In the genomic region with DNA sequence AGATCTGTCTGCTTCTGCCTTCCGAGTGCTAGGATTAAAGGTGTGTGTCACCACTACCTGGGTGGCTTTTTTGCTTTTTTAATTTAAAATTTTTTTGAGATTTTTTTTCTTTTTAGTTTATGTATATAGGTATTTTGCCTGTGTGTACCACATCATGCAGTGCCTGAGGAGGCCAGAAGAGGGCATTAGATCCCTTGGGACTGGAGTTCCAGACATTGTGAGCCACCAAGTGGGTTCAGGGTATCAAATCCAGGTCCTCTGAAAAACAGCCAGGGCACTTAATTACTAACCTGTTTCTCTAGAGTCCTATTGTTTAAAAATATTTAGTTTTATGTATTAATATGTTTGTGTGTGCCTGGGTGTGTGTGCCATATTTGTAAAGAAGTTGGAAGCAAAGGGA, we compare ENCODE assay signal across 11 mouse cellular contexts. TPM values are rescaled to one million over a fixed set of nuclear protein-coding genes. Genes with fewer than 3 reads are reported as not detected.
A peak's percentile ranks its signal among the peaks of the same experiment; 100 is the strongest.
DNase-seq lines count a peak whose midpoint lies in the region; ATAC-seq and TF ChIP-seq lines count a peak whose summit lies in the region.
"Had no signal": no experiment of that assay in that cellular context is flagged by ENCODE, and none has a peak within 500 bp of the region (broad histone marks: within the 10 kb centered on the region; RNA-seq: fewer than 3 reads in every experiment).

No protein-coding gene starts in this region.

- no peak overlapping the region for H3K27ac ChIP-seq in neural tube, embryonic 15.5 days (replicated peaks)
- H3K27ac ChIP-seq in embryonic fibroblast, embryonic 13.5 days (ENCODE audit: insufficient read depth, low read length) = no peak overlapping the region
- H3K27ac ChIP-seq in forebrain, embryonic 15.5 days (replicated peaks) = no peak overlapping the region

- H3K4me1 ChIP-seq in neural tube, embryonic 15.5 days = no peaks in the 10 kb centered on the region
- H3K4me1 ChIP-seq in embryonic fibroblast, embryonic 13.5 days (ENCODE audit: control insufficient read depth, insufficient read depth, low read length) = no peaks in the 10 kb centered on the region
- no peaks in the 10 kb centered on the region for H3K4me1 ChIP-seq in forebrain, embryonic 15.5 days

- H3K9me3 ChIP-seq in neural tube, embryonic 15.5 days (replicated peaks) = no peaks in the 10 kb centered on the region
- no peaks in the 10 kb centered on the region for H3K9me3 ChIP-seq in forebrain, embryonic 15.5 days

- H3K4me2 ChIP-seq in neural tube, embryonic 15.5 days = no peak overlapping the region
- no peak overlapping the region for H3K4me2 ChIP-seq in forebrain, embryonic 15.5 days (replicated peaks)

- 87% methylated on average over 1 of the region's 1 CpGs for WGBS in neural tube, embryonic 15.5 days
- WGBS in forebrain, embryonic 15.5 days = 83% methylated on average over 1 of the region's 1 CpGs

- no peaks in the 10 kb centered on the region for H3K36me3 ChIP-seq in neural tube, embryonic 15.5 days
- H3K36me3 ChIP-seq in forebrain, embryonic 15.5 days = no peaks in the 10 kb centered on the region

- ATAC-seq in neural tube, embryonic 15.5 days (ENCODE audit: low FRiP score) = no peak
- ATAC-seq in forebrain, embryonic 15.5 days (replicated peaks) = no peak

- TF ChIP-seq POLR2A in embryonic fibroblast, embryonic 13.5 days (IDR thresholded peaks at IDR 0.05; ENCODE audit: low read depth, low read length) = no peak

- H3K4me3 ChIP-seq in neural tube, embryonic 15.5 days (replicated peaks) = no peak overlapping the region
- H3K4me3 ChIP-seq in embryonic fibroblast, embryonic 13.5 days (ENCODE audit: insufficient read depth, low read length) = no peak overlapping the region
- H3K4me3 ChIP-seq in forebrain, embryonic 15.5 days = no peak overlapping the region
- H3K4me3 ChIP-seq: erythroblast, embryonic 14.5 days had no signal

- 0 out of 2 replicates have a peak, but pooled peaks cover 3% of the 10 kb centered on the region for H3K27me3 ChIP-seq in neural tube, embryonic 15.5 days (replicated peaks)
- no peaks in the 10 kb centered on the region for H3K27me3 ChIP-seq in forebrain, embryonic 15.5 days

- H3K9ac ChIP-seq in neural tube, embryonic 15.5 days (replicated peaks) = no peak overlapping the region
- no peak overlapping the region for H3K9ac ChIP-seq in forebrain, embryonic 15.5 days (replicated peaks)

- peak; percentile 53 for DNase-seq in embryo, embryonic 10 days (ENCODE audit: low spot score)
- DNase-seq in embryo, embryonic 9.5 days (ENCODE audit: extremely low spot score) = no peak
- peak; percentile 40 for DNase-seq in neural tube, embryonic 10.5 days (ENCODE audit: extremely low spot score, low spot score)
- peak; percentile 51 for DNase-seq in thymus, postnatal 14 days
- no peak for DNase-seq in left cerebral cortex, adult 18-20 months (ENCODE audit: low spot score in 2 of 2)

- peak; percentile 17; the same call in 1 of the 2 replicates for TF ChIP-seq CTCF in embryonic fibroblast, embryonic 13.5 days (IDR thresholded peaks at IDR 0.05; ENCODE audit: borderline replicate concordance, insufficient read depth, low read length)

RNA-seq across cellular contexts. Expression of a gene that starts 4.9 kb away (rescaled TPM):
- 1.3 and 1.6 TPM in 2 replicates for polyA plus RNA-seq in neural tube, embryonic 15.5 days (2015; fragmentation: Nextera tagmentation; extraction: Ambion mirVana)
- not detected in 2 replicates for polyA plus RNA-seq in embryonic fibroblast, embryonic 13.5 days (2011; ENCODE audit: insufficient read length, low read depth, missing spikeins)
- not detected for total RNA-seq in left cerebral cortex, adult 18-20 months (2021)
- 0.39 and 0.60 TPM in 2 replicates for polyA plus RNA-seq in forebrain, embryonic 15.5 days (2015; fragmentation: Nextera tagmentation; extraction: Ambion mirVana)
- total RNA-seq: left cerebral cortex, postnatal 14 days had no signal
- polyA plus RNA-seq: erythroblast, embryonic 14.5 days; neural tube, embryonic 11.5 days had no signal

RNA-seq across cellular contexts. Expression of a gene that starts 19.1 kb away (rescaled TPM):
- polyA plus RNA-seq in neural tube, embryonic 15.5 days (2015; fragmentation: Nextera tagmentation; extraction: Ambion mirVana) = 12.1 and 12.5 TPM in 2 replicates
- polyA plus RNA-seq in embryonic fibroblast, embryonic 13.5 days (2011; ENCODE audit: insufficient read length, low read depth, missing spikeins) = 4.6 and 19.4 TPM in 2 replicates
- 1 to 10 TPM; 7.6 to 8.2 TPM for total RNA-seq in left cerebral cortex, adult 18-20 months (2021)
- polyA plus RNA-seq in forebrain, embryonic 15.5 days (2015; fragmentation: Nextera tagmentation; extraction: Ambion mirVana) = 15.4 and 16.1 TPM in 2 replicates

RNA-seq across cellular contexts. Expression of a gene that starts 48.1 kb away (rescaled TPM):
- 0.54 and 2.3 TPM in 2 replicates for polyA plus RNA-seq in neural tube, embryonic 15.5 days (2015; fragmentation: Nextera tagmentation; extraction: Ambion mirVana)
- not detected in 2 replicates for polyA plus RNA-seq in embryonic fibroblast, embryonic 13.5 days (2011; ENCODE audit: insufficient read length, low read depth, missing spikeins)
- not detected for total RNA-seq in left cerebral cortex, adult 18-20 months (2021)
- not detected in 2 replicates for polyA plus RNA-seq in forebrain, embryonic 15.5 days (2015; fragmentation: Nextera tagmentation; extraction: Ambion mirVana)
- total RNA-seq: left cerebral cortex, postnatal 14 days had no signal
- polyA plus RNA-seq: erythroblast, embryonic 14.5 days; neural tube, embryonic 11.5 days had no signal

RNA-seq across cellular contexts. Expression of a gene that starts 59.8 kb away (rescaled TPM):
- 1.1 and 3.4 TPM in 2 replicates for polyA plus RNA-seq in neural tube, embryonic 15.5 days (2015; fragmentation: Nextera tagmentation; extraction: Ambion mirVana)
- polyA plus RNA-seq in embryonic fibroblast, embryonic 13.5 days (2011; ENCODE audit: insufficient read length, low read depth, missing spikeins) = not detected in 2 replicates
- 1 to 10 TPM; 3.4 to 5.0 TPM for total RNA-seq in left cerebral cortex, adult 18-20 months (2021)
- polyA plus RNA-seq in forebrain, embryonic 15.5 days (2015; fragmentation: Nextera tagmentation; extraction: Ambion mirVana) = 0.55 and 0.92 TPM in 2 replicates

Comparison
In these comparisons a context has a peak if more than half of its experiments do, and no peak if none do; other contexts are left out.
1. DNase-seq: peak in embryo, embryonic 10 days (single experiment), neural tube, embryonic 10.5 days (single experiment) and thymus, postnatal 14 days (single experiment); none in embryo, embryonic 9.5 days (single experiment) and left cerebral cortex, adult 18-20 months (0 of 2).